Mouse (Mus musculus): ENCODE data around the gene Hsf4. TPM values are rescaled to one million over a fixed set of nuclear protein-coding genes. Genes with fewer than 3 reads are reported as not detected.
A peak's percentile ranks its signal among the peaks of the same experiment; 100 is the strongest.

Hsf4 gene
- polyA plus RNA-seq, 1 experiment from 2014 or later: 0.40 TPM

DNA sequence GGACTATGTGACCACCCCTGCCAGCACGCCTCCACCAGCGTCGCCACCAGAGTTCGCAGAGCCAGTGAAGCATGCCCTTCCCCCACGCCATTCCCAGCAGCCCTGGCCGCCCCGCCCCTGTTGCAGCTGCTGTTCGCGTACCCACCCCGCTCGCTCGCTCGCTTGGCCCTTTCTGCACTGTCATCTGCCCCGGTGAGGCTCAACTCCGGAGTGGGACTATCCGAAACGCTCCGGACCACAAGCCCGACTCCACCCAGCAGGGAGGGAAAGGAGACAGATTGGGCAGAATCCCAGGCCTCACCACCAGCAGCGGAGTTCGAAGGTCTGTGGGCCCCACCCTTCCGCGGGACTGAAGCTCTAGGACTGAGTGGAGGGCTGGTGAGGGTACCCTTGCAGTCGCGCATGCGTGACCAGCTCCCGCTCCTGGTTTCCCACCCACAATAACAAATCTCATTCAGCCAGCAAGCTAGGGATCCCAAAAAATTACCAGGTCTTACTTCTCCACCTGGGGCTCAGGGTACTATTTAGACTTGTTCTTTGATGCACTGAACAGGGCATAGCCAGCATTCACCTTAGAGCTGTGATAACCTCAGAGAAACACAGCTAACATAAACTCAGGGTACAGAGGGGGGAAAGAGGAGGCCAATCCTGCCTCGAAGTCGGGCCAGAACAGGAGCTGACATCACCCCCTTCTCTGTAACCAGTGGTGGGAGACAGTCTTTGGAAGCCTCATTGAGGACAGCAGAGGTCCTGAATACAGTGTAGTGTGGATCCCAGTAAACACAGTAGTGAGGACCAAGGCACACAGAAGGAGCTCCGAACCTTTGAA lies 6.9 kb downstream of the Hsf4 start:
- peaks cover 5% of the 10 kb centered on the region; the same call in 1 of the 2 replicates for H3K36me3 ChIP-seq (ENCODE audit: control insufficient read depth, insufficient read depth, low read length)
- peaks cover 18% of the 10 kb centered on the region for H3K4me1 ChIP-seq (ENCODE audit: control insufficient read depth, insufficient read depth, low read length)
- H3K9ac ChIP-seq (ENCODE audit: low read depth, low read length): peak overlapping the region; percentile 70
- WGBS: 2% methylated on average over 29 of the region's 30 CpGs
- peak; percentile 70 for ATAC-seq
- H3K27me3 ChIP-seq (ENCODE audit: control insufficient read depth, insufficient read depth, low read depth, low read length): peaks cover 50% of the 10 kb centered on the region
- peak overlapping the region; percentile 55 for H3K4me3 ChIP-seq (ENCODE audit: low read depth, low read length)
- H3K9me3 ChIP-seq (replicated peaks; ENCODE audit: control insufficient read depth, low read length, poor library complexity, severe bottlenecking): no peaks in the 10 kb centered on the region
- H3K4me2 ChIP-seq (ENCODE audit: low read length): peak overlapping the region; percentile 96
- H3K27ac ChIP-seq (ENCODE audit: low read length): 0 out of 2 replicates have a peak overlapping the region, but pooled peaks have one; percentile 33

- Histone ChIP-seq H3K4me2 (ENCODE audit: low read length) (peak overlapping the region; percentile 50), H3K4me1 (ENCODE audit: control insufficient read depth, insufficient read depth, low read length) (peaks cover 18% of the 10 kb centered on the region), H3K9me3 (replicated peaks; ENCODE audit: control insufficient read depth, low read length, poor library complexity, severe bottlenecking) (no peaks in the 10 kb centered on the region), H3K4me3 (ENCODE audit: low read depth, low read length) (peak overlapping the region; percentile 16; the same call in 1 of the 2 replicates), H3K9ac (ENCODE audit: low read depth, low read length) (peak overlapping the region; percentile 49; the same call in 1 of the 2 replicates), H3K27me3 (ENCODE audit: control insufficient read depth, insufficient read depth, low read depth, low read length) (peaks cover 30% of the 10 kb centered on the region), H3K36me3 (ENCODE audit: control insufficient read depth, insufficient read depth, low read length) (peaks cover 15% of the 10 kb centered on the region), H3K27ac (ENCODE audit: low read length) (no peak overlapping the region)
- WGBS: 2% methylated on average over 27 of the region's 28 CpGs
- ATAC-seq: peak; percentile 49
These were observed 9.3 kb downstream of the Hsf4 start for GRCm38 (mm10) chr8:105278911-105279334.

GRCm38 (mm10) chr8:105280567-105280966 lies 11.0 kb downstream of the Hsf4 start:
- Histone ChIP-seq H3K27me3 (ENCODE audit: control insufficient read depth, insufficient read depth, low read depth, low read length) (peaks cover 15% of the 10 kb centered on the region), H3K4me2 (ENCODE audit: low read length) (no peak overlapping the region), H3K9ac (ENCODE audit: low read depth, low read length) (no peak overlapping the region)

GRCm38 (mm10) chr8:105281821-105282220 lies 12.2 kb downstream of the Hsf4 start:
- no peaks in the 10 kb centered on the region for H3K9me3 ChIP-seq (replicated peaks; ENCODE audit: control insufficient read depth, low read length, poor library complexity, severe bottlenecking)
- ATAC-seq: no peak
- WGBS: 88% methylated on average over 12 of the region's 12 CpGs
- no peak overlapping the region for H3K9ac ChIP-seq (ENCODE audit: low read depth, low read length)
- peaks cover 20% of the 10 kb centered on the region for H3K36me3 ChIP-seq (ENCODE audit: control insufficient read depth, insufficient read depth, low read length)
- H3K27ac ChIP-seq (ENCODE audit: low read length): no peak overlapping the region
- H3K4me3 ChIP-seq (ENCODE audit: low read depth, low read length): no peak overlapping the region
- H3K4me2 ChIP-seq (ENCODE audit: low read length): no peak overlapping the region
- H3K4me1 ChIP-seq (ENCODE audit: control insufficient read depth, insufficient read depth, low read length): peaks cover 21% of the 10 kb centered on the region
- H3K27me3 ChIP-seq (ENCODE audit: control insufficient read depth, insufficient read depth, low read depth, low read length): peaks cover 11% of the 10 kb centered on the region

More at GRCm38 (mm10) chr8:105280567-105280966, 11.0 kb downstream of the Hsf4 start:
- peaks cover 20% of the 10 kb centered on the region for H3K36me3 ChIP-seq (ENCODE audit: control insufficient read depth, insufficient read depth, low read length)
- H3K4me3 ChIP-seq (ENCODE audit: low read depth, low read length): no peak overlapping the region
- 66% methylated on average over 3 of the region's 3 CpGs for WGBS
- H3K4me1 ChIP-seq (ENCODE audit: control insufficient read depth, insufficient read depth, low read length): peaks cover 20% of the 10 kb centered on the region
- H3K27ac ChIP-seq (ENCODE audit: low read length): no peak overlapping the region
- no peak for ATAC-seq
- H3K9me3 ChIP-seq (replicated peaks; ENCODE audit: control insufficient read depth, low read length, poor library complexity, severe bottlenecking): no peaks in the 10 kb centered on the region

DNA sequence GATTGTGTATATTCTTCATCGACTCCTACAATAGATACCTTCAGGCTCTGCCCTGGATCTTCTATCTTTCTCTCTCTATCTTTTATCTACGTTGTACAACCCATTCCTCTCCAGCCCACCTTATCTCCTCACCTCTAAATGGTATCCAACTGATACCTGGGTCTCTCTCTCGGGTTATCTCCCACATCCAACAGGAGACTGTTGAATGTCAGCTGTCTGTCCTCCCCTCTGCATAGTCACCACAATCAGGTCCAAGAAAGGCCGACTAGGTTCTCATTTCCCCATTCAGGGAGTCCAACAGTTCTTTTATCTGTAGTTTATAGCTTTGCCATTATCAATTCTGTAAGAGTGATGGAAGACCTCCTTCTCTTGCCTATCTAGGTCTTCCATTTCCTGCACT lies 12.6 kb downstream of the Hsf4 start:
- Histone ChIP-seq H3K36me3 (ENCODE audit: control insufficient read depth, insufficient read depth, low read length) (peaks cover 20% of the 10 kb centered on the region), H3K9ac (ENCODE audit: low read depth, low read length) (no peak overlapping the region), H3K27ac (ENCODE audit: low read length) (no peak overlapping the region), H3K4me1 (ENCODE audit: control insufficient read depth, insufficient read depth, low read length) (peaks cover 21% of the 10 kb centered on the region), H3K9me3 (replicated peaks; ENCODE audit: control insufficient read depth, low read length, poor library complexity, severe bottlenecking) (no peaks in the 10 kb centered on the region), H3K4me3 (ENCODE audit: low read depth, low read length) (no peak overlapping the region), H3K27me3 (ENCODE audit: control insufficient read depth, insufficient read depth, low read depth, low read length) (peaks cover 7% of the 10 kb centered on the region; the same call in 1 of the 2 replicates), H3K4me2 (ENCODE audit: low read length) (no peak overlapping the region)
- 88% methylated on average over 4 of the region's 4 CpGs for WGBS
- ATAC-seq: no peak

DNA sequence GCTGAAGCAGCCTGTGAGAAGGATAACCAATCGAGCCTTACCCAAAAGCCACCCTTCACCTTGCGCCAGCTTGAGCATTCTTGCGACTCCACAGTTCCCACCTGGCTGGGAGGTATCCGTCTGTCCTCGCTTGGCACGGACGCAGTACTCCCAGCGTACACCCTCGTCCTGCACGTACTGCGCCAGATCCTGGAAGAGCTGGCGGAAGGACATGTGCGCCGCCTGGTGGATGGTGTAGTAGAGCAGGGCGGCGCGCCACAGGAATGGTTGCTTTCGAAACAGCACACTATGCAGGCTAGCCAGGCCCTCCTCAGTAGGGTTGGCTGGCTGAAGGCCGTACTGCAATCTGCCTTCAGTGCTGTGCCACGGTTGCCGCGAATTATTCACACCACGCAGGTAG lies 13.5 kb downstream of the Hsf4 start:
- 28% methylated on average over 23 of the region's 23 CpGs for WGBS
- Histone ChIP-seq H3K4me1 (ENCODE audit: control insufficient read depth, insufficient read depth, low read length) (peaks cover 30% of the 10 kb centered on the region), H3K27ac (ENCODE audit: low read length) (no peak overlapping the region), H3K36me3 (ENCODE audit: control insufficient read depth, insufficient read depth, low read length) (peaks cover 20% of the 10 kb centered on the region), H3K27me3 (ENCODE audit: control insufficient read depth, insufficient read depth, low read depth, low read length) (peaks cover 2% of the 10 kb centered on the region; the same call in 1 of the 2 replicates), H3K4me2 (ENCODE audit: low read length) (no peak overlapping the region), H3K4me3 (ENCODE audit: low read depth, low read length) (no peak overlapping the region), H3K9me3 (replicated peaks; ENCODE audit: control insufficient read depth, low read length, poor library complexity, severe bottlenecking) (no peaks in the 10 kb centered on the region), H3K9ac (ENCODE audit: low read depth, low read length) (no peak overlapping the region)
- no peak for ATAC-seq

DNA sequence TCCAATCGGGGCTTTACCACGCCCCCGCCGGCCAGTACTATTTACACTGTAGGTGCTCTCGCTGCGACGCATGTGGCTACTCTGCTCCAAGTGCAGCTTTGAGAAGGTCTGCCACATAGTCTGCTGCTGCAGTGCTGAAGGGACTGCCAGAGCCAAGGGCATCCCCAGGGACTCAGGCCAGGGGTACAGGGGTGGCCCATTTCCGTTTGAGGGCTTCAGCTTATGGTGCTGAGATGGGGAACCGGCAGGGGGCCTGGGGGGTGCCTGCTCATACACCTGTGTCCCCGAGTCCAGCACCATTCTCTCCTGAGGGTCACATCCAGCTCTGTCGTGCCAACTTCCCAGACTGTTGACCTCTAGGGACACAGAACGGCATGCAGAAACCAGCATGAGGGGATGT lies 15.9 kb downstream of the Hsf4 start:
- Histone ChIP-seq H3K36me3 (ENCODE audit: control insufficient read depth, insufficient read depth, low read length) (peaks cover 17% of the 10 kb centered on the region), H3K27me3 (ENCODE audit: control insufficient read depth, insufficient read depth, low read depth, low read length) (no peaks in the 10 kb centered on the region; the same call in 1 of the 2 replicates), H3K27ac (ENCODE audit: low read length) (no peak overlapping the region), H3K4me2 (ENCODE audit: low read length) (no peak overlapping the region), H3K9ac (ENCODE audit: low read depth, low read length) (peak overlapping the region; percentile 36; the same call in 1 of the 2 replicates), H3K4me1 (ENCODE audit: control insufficient read depth, insufficient read depth, low read length) (peaks cover 36% of the 10 kb centered on the region), H3K4me3 (ENCODE audit: low read depth, low read length) (no peak overlapping the region), H3K9me3 (replicated peaks; ENCODE audit: control insufficient read depth, low read length, poor library complexity, severe bottlenecking) (no peaks in the 10 kb centered on the region)
- WGBS: 46% methylated on average over 12 of the region's 12 CpGs
- no peak for ATAC-seq

- H3K4me1 ChIP-seq (ENCODE audit: control insufficient read depth, insufficient read depth, low read length): peaks cover 41% of the 10 kb centered on the region
- no peaks in the 10 kb centered on the region; the same call in 1 of the 2 replicates for H3K27me3 ChIP-seq (ENCODE audit: control insufficient read depth, insufficient read depth, low read depth, low read length)
- 88% methylated on average over 4 of the region's 4 CpGs for WGBS
- H3K9ac ChIP-seq (ENCODE audit: low read depth, low read length): no peak overlapping the region
- no peak overlapping the region for H3K27ac ChIP-seq (ENCODE audit: low read length)
- ATAC-seq: no peak
- H3K4me2 ChIP-seq (ENCODE audit: low read length): peak overlapping the region; percentile 79
- H3K9me3 ChIP-seq (replicated peaks; ENCODE audit: control insufficient read depth, low read length, poor library complexity, severe bottlenecking): no peaks in the 10 kb centered on the region
- peaks cover 12% of the 10 kb centered on the region for H3K36me3 ChIP-seq (ENCODE audit: control insufficient read depth, insufficient read depth, low read length)
- no peak overlapping the region for H3K4me3 ChIP-seq (ENCODE audit: low read depth, low read length)
These were observed 17.3 kb downstream of the Hsf4 start for GRCm38 (mm10) chr8:105286907-105287306.

DNA sequence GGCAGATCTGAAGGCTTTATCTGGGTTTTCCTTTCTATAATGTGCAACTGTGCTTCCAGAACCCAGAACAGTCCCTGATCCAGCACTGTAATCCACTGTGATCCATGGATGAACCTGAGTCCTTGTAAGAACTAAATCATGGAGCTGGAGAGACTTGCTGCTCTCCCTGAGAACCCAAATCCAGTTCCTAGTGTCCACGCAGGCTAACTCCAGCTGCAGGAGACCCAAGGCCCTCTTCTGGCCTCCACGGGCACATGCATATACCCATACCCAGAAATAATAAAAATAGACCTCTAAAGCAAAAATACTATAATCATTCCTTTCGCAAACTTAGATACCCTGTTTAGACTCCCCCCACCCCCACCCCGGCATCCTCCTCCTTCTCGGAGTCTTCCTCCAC lies 18.6 kb downstream of the Hsf4 start:
- H3K4me1 ChIP-seq (ENCODE audit: control insufficient read depth, insufficient read depth, low read length): peaks cover 41% of the 10 kb centered on the region

More for the DNA sequence above, 18.6 kb downstream of the Hsf4 start:
- WGBS: 81% methylated on average over 5 of the region's 5 CpGs
- peak overlapping the region; percentile 52 for H3K4me3 ChIP-seq (ENCODE audit: low read depth, low read length)
- no peaks in the 10 kb centered on the region for H3K27me3 ChIP-seq (ENCODE audit: control insufficient read depth, insufficient read depth, low read depth, low read length)
- ATAC-seq: no peak
- peaks cover 4% of the 10 kb centered on the region; the same call in 1 of the 2 replicates for H3K36me3 ChIP-seq (ENCODE audit: control insufficient read depth, insufficient read depth, low read length)
- peak overlapping the region; percentile 79 for H3K4me2 ChIP-seq (ENCODE audit: low read length)
- peak overlapping the region; percentile 86 for H3K27ac ChIP-seq (ENCODE audit: low read length)
- peak overlapping the region; percentile 69 for H3K9ac ChIP-seq (ENCODE audit: low read depth, low read length)
- H3K9me3 ChIP-seq (replicated peaks; ENCODE audit: control insufficient read depth, low read length, poor library complexity, severe bottlenecking): no peaks in the 10 kb centered on the region

All from midbrain, embryonic 16.5 days (tissue).